Mouse (Mus musculus) cerebellum, adult 8-10 months (tissue): Measurements from ENCODE around the gene Ccdc30.

Experiments used
- DNase-seq: peaks from one replicate; pipeline ENCODE4 v3.0.0; 2022

The Ccdc30 gene

DNA sequence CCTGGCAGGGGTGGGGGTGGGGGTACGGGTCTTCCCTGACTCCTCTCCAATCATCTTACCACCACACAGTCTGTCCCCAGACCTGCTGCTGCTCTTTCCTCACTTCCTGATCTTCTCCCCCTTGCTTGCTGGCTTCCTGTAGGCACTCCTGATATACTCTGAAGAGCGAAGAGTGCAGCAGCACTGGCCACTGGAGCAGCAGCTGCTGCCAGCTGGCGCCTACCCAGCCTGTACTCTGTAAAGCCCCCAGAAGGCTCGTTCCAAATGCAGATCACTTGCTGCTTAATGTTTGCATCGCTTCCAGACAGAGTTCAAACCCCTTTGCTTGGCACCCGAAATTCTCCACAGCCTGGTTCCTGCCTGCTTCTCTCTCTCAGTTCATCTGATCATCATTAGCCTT is 2.5 kb downstream of the Ccdc30 start:
- DNase-seq = no peak

DNA sequence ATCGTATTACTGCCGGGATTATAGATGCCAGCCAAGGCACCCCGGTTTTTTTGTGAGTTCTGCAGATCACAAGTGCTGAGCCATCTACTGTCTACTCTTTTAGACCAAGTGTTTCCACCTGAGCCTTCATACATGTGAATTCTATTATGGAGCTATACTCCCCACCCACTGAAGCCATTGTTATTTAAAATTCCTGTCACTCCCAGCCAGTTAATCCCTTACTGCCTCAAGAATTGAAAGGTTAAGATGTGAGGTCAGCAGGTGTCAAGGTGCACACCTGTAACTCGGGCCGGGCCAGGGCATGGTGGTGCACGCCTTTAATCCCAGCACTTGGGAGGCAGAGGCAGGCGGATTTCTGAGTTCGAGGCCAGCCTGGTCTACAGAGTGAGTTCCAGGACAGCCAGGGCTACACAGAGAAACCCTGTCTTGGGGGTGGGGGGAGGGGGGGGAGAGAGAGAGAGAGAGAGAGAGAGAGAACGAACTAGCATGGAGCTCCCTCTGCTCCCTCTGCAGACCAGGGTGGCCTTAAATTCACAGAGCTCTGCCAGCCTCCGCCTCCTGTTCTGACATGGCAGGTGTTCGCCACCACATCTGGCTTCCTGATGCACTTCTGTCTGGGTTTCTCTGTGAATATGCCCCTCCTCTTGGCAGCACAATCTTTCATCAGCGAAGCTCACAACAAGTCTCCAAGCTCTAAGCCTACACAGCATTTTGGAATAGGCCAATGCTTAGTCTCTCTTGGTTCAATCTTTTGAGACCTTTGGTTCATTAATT is 3.3 kb downstream of the Ccdc30 start:
- DNase-seq = no peak

DNA sequence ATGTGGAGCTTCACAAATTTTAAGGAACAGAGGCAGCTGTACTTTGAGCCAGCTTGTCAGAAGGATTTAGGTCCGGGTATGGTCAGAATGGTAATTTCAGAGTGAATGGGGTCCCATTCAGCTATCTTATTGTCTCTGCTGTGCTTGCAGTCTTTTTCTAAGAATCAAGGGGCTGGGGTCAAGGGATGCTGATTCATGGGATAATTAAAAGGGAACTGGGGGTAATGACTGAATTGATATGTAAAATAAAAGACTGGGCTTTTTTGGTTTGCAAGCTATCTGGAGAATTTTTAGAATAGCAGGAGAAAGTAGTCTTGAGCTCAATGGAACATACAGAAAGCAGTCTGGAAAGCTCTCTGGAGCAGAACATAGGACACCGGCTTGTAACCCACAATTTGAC is 11.9 kb downstream of the Ccdc30 start:
- no peak for DNase-seq

DNA sequence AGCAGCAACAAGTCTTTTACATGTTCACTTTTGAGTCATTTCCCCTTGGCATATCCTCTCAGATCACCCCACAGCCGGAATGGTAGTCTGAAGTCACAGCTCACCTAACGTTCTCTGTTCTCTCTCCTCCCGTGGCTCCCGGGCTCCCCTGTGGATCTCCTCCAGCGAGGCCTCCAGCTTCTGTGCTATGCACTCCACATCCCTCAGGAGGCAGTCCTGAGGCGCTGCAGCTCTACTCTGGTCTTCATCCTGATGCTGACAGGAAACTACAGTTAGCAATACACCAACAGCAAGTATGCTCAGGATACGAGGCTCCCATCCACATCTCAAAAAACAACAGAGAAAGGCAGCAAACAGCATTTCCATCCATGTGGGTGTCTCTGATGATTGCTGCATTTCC is 14.4 kb downstream of the Ccdc30 start:
- no peak for DNase-seq

DNA sequence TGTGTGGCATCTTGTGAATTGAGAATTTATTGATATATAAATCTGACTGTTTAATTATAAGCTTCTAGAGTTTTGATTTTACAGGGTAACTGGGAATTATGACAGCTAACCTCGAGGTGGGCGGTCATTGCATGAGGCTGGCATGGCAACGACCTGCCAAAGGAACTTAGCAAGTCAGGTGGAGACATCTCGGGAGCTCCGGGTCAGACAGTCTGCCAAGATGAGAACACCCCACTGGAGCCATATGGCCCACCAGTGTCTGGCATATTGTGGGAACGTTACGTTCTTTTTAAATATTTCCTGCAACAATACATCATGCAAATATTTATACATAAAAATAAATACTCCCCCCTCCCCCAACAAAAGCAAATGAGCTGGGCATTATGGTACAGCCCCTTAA is 16.6 kb downstream of the Ccdc30 start:
- peak; percentile 49 for DNase-seq

DNA sequence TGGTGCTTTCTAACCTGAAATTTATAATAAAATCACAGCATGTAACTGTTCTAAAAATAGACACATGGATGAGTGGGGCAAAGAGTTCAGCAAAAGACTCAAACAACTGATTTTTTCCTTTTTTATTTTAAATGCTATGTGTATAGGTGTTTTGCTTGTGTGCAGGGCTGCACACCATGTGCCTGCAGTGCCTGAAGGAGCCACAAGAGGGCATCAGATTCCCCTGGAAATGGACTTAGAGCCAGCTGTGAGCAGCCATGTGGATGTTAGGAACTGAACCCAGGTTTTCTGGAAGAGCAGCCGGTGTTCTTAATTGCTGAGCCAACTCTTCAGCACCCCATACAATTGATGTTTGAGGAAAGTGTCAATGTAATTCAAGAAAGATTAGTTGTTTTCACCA is 25.0 kb downstream of the Ccdc30 start:
- no peak for DNase-seq

DNA sequence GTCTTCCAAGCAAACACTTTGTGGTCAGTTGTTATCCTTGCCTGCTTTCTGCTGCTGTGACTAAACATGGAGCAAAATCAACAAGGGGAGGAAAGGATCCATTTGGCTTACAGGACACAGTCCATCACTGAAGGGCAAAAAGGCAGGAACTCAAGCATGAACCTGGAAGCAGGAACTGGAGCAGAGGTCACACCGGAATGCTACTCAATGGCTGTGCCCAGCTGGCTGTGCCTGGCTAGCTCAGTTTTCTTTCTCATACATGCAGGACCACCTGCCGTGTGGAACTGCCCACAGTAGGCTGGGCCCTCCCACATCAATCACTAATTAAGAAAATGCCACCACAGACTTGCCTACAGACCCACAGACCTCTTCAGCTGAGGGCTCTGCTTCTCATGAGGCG is 26.1 kb downstream of the Ccdc30 start:
- DNase-seq = no peak

DNA sequence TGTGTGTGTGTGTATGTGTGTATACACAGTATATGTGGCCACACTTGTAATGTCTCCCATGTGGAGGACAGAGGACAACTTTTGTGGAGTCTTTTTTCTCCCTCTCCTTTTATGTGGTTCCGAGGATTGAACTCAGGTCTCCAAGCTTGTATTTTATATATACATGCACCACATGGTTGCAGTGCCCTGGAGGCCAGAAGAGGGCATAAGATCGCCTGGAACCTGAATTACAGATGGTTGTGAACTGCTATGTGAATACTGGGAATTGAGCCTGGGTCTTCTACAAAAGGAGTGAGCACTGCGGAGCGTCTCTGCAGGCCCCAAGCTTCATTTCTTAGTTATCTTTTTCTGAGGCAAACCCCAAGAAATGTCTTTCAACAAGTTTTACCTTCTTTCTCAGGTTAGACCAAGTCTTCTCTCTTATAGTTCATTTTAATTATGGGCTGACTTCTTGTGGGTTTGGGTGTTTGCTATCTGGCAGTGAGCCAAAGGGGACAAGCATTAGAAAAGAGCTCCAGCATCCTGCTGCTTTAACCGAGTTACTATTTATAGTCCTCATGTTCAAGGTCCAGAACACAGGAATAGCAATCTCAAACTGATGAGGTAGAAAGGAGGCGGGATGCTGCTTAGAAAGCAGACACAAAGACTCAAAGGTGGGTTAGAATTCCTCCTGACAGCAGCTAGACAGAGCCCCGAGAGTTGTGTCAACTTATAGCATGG is 33.7 kb downstream of the Ccdc30 start:
- no peak for DNase-seq

DNA sequence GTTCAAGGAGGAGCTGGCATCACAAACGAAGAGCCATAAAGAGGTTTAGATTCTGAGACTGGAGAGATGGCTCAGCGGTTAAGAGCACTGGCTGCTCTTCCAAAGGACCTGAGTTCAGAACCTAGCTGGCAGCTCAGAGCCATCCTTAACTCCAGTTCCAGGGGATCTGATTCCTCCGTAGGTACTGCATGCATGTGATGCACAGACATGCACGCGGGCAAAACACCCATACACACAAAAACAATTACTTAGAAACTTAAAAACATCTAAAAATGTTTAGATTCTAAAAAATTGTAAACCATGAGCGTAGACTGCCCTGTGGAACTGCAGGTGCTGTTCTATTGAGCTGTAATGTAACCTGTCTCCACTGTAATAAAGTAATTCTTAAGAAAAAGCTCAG is 45.9 kb downstream of the Ccdc30 start:
- DNase-seq = no peak

DNA sequence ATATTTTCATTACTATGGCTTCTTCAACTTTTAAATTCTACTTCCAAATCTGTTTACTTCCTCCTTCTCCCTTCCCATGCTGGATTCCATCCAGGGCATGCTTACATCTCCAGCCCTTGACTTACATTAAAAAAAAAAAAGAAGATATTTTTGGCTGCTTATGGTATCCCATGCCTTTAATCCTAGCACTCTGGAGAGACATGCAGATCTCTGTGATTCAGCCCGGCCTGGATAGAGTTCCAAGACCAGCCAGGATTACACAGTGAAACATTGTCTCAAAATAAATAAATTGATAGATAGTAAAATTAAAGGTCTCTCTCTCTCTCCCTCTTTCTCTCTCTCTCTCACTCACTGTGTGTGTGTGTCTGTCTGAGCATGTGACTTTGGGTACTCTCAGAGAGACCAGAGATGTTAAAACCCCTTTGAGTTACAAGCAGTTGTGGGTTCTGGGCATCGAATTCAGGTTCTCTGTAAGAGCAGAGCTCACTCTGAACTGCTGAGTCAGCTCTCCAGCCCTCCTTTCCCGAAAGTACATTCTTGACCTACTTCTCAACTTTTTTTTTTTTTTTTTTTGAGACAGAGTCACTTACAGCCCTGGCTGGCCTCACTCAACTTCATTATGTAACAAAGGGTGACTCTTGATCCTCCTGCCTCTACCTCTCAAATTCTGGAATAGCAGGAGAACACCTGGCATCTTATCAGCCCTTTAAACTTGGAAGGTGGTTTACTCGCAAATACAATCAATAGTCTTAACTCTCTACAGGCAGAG is 48.4 kb downstream of the Ccdc30 start:
- DNase-seq = no peak

DNA sequence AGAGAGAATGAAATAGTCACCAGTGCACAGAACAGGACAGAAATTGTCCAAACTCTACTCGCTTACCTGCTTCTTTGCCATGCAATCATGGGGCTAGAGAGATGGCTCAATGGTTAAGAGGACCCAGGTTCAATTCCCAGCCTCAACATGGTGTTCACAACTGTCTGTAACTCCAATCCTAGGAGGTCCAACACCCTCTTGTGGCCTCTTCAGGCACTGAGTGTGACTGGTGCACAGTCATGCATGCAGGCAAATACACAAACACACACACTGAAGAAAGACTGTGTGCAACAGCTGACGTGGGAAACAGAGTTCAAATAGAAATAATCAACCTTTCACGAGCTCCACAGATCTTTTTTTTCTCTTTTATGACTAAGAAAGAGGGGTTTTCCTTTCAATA is 53.1 kb downstream of the Ccdc30 start:
- no peak for DNase-seq

DNA sequence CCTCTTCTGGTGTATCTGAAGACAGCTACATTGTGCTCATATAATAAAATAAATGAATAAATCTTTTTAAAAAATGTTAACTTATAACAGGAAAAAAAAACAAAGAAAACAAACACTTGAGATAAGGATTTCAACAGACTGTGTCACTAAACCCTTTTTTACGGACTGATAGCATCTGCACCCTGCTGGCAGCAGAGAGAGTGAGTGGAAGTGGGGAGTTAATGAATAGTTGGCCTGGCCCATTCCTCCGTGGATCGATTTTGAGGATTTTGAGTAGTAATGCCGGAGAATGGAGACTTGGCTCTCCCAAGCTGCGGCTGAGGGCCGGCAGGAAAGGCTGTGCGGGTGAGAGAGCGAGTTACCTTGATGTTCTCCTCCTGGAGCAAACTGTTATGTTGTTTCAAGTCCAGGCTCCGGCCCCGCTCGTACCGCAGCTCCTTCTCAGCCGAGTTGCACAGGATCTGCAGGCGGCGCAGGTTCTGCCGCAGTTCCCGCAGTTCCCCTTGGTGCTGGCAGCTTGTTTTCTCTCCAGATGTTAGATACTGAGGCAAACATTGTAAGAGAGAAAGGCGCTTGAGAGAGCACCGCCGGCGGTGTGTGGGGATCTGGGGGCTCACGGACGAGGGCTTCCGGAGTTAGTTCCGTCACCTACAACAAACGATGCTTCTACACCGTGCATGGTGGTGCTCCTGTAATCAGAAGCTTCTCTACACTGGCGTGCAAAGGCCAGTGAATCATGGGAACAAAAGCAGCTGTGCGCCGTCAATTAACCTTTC is 55.9 kb downstream of the Ccdc30 start:
- no peak for DNase-seq

DNA sequence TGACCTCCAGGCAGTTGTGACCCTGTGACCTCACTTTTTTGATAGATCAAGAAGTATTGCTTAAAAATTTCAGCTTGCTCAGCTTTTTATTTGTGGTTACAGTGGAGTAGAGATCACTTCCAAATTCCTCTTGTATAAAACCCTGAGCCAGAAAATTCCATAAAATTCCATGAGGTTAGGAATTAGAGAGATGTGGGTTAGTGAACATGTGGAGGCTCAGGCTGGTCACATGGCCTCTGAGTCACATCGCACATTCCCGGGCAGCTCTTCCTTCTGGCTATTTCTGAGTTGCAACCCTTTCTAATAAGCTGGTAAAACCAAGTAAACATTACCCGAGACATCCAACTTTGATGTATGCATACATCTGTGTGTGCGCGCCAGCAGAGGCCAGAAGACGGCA is 69.8 kb downstream of the Ccdc30 start:
- no peak for DNase-seq

DNA sequence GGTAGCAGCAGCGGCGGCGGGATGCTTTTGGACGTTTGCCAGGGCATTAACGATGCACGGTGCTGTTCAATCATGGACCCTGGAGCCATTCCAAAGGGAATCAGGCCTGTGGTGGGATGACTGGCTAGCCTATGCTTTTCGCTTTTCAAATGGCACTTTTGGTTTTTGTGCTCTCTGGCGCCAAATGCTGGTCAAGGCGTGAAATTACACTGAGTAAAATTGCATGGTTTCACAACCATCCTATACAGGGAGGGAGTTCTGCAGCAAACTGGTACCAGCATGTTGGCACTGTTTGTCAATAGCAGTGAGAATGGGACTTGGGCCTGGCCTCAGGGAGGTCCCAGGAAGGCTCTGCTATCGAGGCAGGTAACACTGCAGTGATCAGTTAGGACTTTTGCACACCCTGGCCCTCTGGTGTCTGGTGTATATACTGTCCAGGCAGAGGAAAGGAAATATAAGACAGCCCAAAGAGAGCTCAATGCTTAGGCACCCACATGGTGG is 76.4 kb downstream of the Ccdc30 start:
- DNase-seq = peak; percentile 33

DNA sequence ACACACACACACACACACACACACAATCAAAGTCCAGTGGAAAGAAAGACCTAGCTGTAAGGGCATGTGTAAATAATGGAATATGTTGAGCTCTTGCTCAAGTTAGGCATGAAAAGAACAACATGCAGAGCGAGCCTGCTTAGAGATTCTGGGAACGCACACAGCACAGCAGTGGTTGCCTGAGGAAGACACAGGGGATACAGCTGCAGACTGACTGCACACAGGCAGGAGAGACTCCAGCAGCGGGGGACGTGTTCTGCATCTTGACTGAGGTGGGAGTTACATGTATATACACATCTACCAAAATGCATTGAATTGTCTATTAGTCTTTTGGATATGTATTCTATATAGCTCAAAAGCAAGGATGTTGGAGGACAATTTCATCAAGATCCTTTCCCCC is 76.9 kb downstream of the Ccdc30 start:
- DNase-seq = no peak

DNA sequence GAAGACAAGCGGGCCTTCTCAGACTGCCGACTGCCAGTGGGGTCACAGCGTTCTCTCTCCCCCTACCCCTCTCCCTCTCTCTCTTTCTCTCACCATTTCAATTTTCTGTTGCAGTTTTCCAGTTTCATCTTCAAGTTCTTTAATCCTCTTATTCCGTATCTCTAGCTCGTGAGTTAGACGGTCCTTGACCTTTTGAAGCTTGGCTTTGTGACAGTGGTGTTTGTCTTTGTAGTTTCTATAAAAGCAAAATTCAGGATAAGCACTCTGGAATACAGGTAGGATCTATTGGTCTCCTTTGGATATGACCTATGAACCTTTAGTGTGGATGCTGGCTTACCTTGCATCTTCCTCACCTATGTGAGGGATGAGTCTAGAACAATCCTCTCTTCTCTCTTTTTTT is 81.8 kb downstream of the Ccdc30 start:
- no peak for DNase-seq

DNA sequence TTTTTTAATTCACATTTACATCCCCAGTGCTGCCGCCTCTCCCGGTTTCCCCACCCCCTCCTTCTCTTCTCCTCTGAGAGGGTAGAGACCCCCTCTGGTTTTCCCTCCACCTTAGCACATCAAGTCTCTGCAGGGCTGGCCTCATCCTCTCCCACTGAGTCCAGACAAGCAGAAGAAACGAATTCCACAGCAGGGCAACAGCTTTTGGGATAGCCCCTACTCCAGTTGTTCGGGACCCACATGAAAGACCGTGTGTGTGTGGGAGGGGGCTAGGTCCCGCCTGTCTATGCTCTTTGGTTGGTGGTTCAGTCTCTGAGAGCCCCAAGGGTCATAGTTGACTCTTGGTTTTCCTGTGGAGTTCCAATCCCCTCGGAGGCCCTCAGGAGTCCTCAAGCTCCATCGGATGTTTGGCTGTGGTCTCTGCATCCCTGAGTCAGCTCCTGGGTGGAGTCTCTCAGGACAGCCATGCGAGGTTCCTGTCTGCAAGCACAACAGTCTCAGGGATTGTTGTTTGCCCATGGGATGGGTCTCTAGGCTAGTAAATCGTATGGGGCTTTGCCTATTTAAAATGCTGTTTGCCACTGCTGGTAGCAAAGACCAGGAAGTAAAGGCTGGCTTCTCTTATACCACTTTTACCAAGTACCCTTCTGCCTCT is 94.3 kb downstream of the Ccdc30 start:
- DNase-seq = no peak

DNA sequence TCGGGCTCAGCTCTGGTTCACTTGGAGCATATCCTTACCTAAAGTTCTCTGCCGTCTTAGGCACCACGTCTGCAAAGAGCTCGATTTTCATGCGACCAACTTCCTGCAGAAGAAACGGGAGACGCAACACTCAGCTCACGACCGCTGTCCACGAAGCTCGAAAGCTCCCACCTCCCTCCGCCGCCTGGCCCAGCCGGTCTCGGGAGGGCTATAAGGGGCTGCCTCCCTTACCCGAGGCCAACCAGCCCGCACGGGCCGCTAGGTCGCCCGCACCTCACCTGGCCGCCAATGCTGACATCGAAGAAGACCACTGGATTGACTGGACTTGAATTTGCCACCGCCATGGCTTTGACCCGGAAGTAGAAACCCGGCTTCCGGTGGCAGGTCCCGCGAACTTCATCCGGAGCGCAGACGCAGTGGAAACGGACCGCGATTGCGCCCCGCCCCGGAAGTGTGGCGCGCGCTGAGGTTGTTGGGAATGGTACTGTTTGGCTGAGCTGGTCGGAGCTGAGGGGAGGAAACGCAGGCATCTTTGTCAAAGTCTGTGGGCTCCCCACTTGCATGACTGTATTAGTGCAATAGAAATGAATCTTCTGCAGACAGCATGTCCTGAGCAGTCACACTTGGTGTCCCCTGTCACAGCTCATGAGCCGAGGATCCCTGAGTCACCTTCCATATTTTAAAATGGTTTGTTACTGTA is 95.0 kb downstream of the Ccdc30 start, which contains the start of gene Ppih:
Ppih (minus strand) TSS at position 416 of the 700 bp plus-strand sequence.
- DNase-seq = peak; percentile 96

DNA sequence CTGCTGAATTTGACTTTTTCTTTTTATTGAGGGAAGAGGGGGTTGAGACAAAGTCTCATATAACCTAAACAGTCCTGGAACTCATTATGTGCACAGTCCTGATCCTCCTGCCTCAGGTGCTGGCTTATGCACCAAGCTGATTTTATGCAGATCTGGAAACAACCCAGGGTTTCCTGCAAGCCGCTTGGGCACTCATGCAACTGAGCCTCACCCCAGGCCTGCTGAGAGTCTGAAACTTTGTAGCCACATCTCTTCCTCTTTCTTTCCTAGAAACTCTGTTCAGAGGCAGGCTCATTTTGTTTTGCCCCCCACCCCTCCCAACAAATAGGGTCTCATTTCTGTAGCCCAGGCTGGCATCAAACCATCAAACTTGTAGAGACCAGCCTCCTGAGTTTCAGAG is 101.6 kb downstream of the Ccdc30 start:
- no peak for DNase-seq

DNA sequence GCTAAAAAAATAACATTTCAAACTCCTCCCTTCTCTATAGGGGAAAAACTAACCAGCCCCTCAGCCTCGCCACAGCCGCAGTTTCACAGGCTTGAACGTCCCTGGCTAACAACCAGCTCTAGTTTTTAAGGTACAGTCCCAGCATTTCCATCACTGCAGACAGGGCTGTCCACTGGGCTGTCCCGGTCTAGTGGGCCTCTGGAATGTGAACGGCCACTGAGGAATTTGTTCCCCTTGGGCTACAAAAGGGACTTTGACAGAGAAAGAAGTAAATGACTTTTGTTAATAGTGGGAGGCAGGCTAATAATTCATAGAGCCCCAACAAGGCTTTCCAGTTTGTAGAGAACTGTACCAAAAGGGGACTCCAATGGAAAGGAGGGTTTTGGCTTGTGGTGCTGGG is 109.9 kb downstream of the Ccdc30 start:
- no peak for DNase-seq

DNA sequence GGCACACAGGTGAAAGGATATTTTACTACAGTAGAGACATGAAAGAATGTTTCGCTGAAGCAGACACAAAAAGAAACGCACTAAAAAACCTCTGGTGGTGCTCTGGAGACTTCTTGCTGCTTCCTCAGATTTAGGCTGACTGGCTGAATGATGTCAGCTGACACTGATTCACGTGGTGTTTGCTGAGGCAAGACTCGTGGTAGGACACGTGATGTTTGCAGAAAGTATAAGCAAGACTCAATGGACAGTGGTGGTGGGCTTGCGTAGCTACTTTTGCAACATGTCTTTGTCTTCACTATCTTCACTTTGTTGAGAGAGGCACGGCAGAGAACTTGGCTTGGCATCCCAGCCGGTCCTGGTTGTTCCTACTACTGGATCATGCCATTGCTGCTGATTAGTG is 112.0 kb downstream of the Ccdc30 start:
- no peak for DNase-seq

DNA sequence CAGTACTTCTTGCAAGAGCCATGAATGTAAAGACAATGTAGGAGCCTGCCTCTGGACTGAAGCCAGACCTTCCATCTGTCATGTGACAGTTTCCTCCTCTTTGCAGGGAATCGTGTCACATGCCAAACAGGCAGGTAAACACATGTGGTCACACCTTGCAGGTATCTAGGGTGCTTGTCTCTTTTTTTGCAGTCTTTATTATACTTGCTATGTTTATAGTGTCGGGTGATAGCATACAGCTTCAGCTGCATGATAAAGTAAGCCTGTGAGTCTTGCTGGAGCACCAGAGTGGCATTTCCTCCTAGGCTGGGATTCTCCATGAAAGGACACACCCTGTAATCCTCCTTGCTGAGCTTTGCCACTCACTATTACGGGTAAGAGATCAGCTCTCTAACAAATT is 113.5 kb downstream of the Ccdc30 start:
- no peak for DNase-seq
